Mouse (Mus musculus): ENCODE data around the gene Gnat1. TPM values are rescaled to one million over a fixed set of nuclear protein-coding genes. Genes with fewer than 3 reads are reported as not detected.
A peak's percentile ranks its signal among the peaks of the same experiment; 100 is the strongest.

Gnat1 gene
- polyA plus RNA-seq, 1 experiment from 2014 or later = 1.9 TPM

DNA sequence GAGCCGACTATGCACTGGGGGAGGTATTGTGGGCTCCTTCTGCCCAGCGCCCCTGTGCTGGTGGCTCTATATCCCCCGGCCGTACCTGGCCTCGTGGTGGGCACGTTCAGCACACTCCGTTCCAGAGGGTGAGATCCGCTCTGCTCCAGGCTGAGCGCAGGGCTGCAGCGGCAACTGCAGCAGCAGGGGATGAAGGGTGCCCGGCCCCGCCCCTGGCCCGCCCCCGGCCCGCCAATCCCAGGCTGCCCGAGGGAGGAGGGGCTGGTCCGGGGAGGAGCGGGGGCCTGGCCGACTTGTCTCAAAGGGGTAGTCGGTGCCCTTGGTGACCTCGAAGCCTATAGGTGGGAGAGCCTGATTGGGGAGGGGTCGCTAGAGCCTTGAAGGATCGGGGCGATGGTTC, 12.3 kb downstream of the Gnat1 start:
- Histone ChIP-seq H3K27ac (no peak overlapping the region), H3K4me3 (replicated peaks) (peak overlapping the region; percentile 43), H3K4me2 (replicated peaks) (peak overlapping the region; percentile 97), H3K36me3 (no peaks in the 10 kb centered on the region), H3K9me3 (no peaks in the 10 kb centered on the region), H3K4me1 (replicated peaks) (peaks cover 23% of the 10 kb centered on the region), H3K27me3 (replicated peaks) (peaks cover 12% of the 10 kb centered on the region), H3K9ac (peak overlapping the region; percentile 53)
- ATAC-seq = peak; percentile 90
- under 1% methylated on average over 24 of the region's 24 CpGs for WGBS

DNA sequence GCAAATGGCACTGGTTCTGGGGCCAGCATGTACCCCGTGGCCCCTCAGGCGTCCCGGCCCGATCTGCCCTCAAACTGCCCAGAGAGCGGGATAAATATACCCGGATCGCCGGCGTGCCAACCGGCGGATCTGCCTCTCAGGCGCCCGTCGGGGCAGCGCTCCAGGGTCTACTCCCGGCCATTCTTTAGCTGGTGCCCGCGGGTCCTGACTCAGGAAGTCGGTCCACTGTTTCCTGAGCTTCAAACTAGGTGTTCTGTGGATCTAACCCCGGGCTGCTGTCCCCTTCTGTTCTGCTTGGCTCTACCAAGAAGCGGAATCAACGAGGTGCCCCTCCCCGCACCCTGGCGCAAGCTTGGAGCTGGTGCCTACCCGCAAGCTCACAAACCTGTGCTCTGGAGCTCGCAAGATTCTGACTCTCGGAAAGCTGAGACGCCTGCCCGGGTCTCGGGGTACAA, 12.7 kb downstream of the Gnat1 start:
- Histone ChIP-seq H3K27ac (no peak overlapping the region), H3K9ac (peak overlapping the region; percentile 53), H3K4me3 (replicated peaks) (peak overlapping the region; percentile 43), H3K4me2 (replicated peaks) (peak overlapping the region; percentile 97), H3K27me3 (replicated peaks) (peaks cover 12% of the 10 kb centered on the region), H3K9me3 (no peaks in the 10 kb centered on the region), H3K4me1 (replicated peaks) (peaks cover 23% of the 10 kb centered on the region), H3K36me3 (no peaks in the 10 kb centered on the region)
- peak; percentile 11; the same call in 1 of the 2 replicates for ATAC-seq
- WGBS = under 1% methylated on average over 30 of the region's 30 CpGs

DNA sequence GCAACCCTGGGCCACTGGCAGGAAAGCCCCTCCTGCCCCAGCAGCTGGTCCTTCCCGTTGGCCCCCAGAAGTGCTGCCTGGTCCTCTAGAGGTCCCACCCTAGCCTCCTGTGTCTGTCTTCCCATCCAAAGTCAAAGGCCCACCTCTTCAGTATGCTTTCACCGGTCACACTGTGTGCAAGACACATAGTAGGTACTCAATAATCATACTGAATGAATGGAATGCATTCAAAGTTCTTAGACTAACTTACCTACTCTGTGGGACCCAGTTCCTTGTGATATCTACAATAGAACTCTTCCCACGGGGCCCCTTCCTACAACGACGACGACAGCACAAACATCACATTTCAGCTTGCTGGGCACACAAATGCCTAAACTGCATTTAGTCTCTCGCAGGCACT, 14.2 kb downstream of the Gnat1 start:
- Histone ChIP-seq H3K9ac (no peak overlapping the region), H3K9me3 (no peaks in the 10 kb centered on the region), H3K27me3 (replicated peaks) (peaks cover 12% of the 10 kb centered on the region), H3K27ac (no peak overlapping the region), H3K4me2 (replicated peaks) (peak overlapping the region; percentile 97; the same call in 1 of the 2 replicates), H3K4me1 (replicated peaks) (peaks cover 23% of the 10 kb centered on the region), H3K4me3 (replicated peaks) (no peak overlapping the region), H3K36me3 (no peaks in the 10 kb centered on the region)
- WGBS = 81% methylated on average over 7 of the region's 7 CpGs
- ATAC-seq = no peak

DNA sequence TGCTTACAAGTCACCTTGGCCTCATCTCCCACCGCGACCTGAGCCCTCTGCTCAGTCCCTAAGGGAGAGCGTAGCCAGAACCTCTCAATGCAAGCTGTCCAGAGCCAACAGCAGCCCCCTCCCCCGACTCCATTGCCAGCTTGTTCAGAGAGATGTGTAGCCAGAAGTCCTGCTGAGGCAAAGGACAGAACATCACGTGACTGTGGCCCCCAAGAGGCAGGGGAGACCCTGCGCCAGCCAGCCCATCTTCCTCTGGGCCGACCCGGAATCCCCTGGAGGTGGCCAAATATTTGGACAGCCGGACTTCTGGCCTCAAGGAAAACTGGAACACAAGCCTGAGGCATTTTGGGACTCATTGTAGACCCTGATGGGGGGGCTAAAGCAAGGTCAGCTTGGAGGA, 16.0 kb downstream of the Gnat1 start:
- H3K4me3 ChIP-seq (replicated peaks) = no peak overlapping the region
- peaks cover 21% of the 10 kb centered on the region for H3K4me1 ChIP-seq (replicated peaks)
- H3K27me3 ChIP-seq (replicated peaks) = peaks cover 12% of the 10 kb centered on the region
- H3K36me3 ChIP-seq = no peaks in the 10 kb centered on the region
- no peak overlapping the region for H3K4me2 ChIP-seq (replicated peaks)
- H3K9ac ChIP-seq = no peak overlapping the region
- no peaks in the 10 kb centered on the region for H3K9me3 ChIP-seq
- no peak for ATAC-seq
- 62% methylated on average over 9 of the region's 9 CpGs for WGBS
- no peak overlapping the region for H3K27ac ChIP-seq

DNA sequence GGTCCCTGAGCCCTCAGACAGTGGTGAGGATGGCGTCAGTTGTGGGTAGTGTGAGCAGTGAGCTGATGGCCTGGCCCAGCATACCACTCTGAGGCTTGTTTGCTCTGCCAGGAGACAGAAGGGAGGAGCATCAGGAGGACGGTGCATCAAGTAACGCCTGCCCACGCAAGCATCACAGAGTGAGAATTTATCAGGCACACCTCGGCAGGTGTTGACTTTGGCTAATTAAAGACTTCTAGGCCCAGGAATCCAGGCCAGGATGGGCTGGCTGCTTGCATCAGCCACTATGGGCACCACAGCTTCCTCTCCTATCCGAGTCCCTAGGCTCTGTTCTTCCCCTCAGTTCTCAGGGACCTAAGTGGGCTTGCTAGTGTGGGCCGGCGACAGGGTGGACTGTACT, 17.2 kb downstream of the Gnat1 start:
- 73% methylated on average over 8 of the region's 8 CpGs for WGBS
- no peak for ATAC-seq

DNA sequence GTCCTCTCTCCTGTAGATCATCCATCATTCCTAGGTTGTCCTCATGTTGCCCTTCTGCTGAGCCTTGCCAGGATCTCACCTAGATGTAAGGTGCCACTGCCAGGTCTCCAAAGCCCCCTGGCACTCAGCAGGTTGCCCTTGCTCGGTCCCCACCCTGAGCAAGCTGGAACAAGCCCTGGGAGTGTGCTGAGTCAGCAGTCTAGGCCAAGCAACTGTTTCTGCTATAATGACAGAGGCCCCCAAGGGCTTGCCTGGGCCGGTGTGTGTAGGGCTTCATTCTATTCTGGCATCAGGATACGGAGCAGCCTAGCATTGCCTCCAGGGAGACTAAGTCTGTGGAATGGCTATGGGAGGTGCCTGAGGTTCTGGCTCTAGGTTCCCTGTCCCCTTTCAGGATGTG, 18.7 kb downstream of the Gnat1 start:
- ATAC-seq = no peak
- WGBS = 69% methylated on average over 3 of the region's 3 CpGs

More for the DNA sequence above, 17.2 kb downstream of the Gnat1 start:
- Histone ChIP-seq H3K4me2 (replicated peaks) (no peak overlapping the region), H3K9ac (no peak overlapping the region), H3K4me3 (replicated peaks) (no peak overlapping the region), H3K4me1 (replicated peaks) (peaks cover 11% of the 10 kb centered on the region), H3K27ac (no peak overlapping the region), H3K36me3 (no peaks in the 10 kb centered on the region), H3K27me3 (replicated peaks) (peaks cover 8% of the 10 kb centered on the region), H3K9me3 (no peaks in the 10 kb centered on the region)

DNA sequence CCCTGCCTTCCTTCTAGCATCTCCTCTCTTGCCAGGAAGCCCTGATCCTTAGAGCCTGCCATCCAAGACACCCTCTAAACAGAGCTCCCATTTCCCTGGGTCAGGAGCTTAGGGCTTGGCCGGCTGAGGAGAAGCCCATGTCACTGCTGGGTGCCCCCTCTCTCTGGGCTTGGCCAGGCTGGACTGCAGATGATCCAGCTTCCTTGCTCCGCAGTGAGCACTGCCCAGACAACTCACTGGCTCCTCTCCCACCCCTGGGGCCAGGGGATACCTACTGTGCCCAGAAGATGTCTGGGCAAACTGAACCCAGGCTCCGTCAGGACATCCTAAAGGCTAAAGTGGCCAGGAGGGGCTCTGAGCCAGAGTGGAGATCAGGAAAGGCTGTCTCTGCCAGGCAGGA, 19.6 kb downstream of the Gnat1 start:
- H3K9me3 ChIP-seq = no peaks in the 10 kb centered on the region
- no peak overlapping the region for H3K9ac ChIP-seq

More for the DNA sequence above, 18.7 kb downstream of the Gnat1 start:
- H3K9ac ChIP-seq = no peak overlapping the region
- H3K4me1 ChIP-seq (replicated peaks) = no peaks in the 10 kb centered on the region
- no peaks in the 10 kb centered on the region for H3K36me3 ChIP-seq
- H3K4me2 ChIP-seq (replicated peaks) = no peak overlapping the region
- no peak overlapping the region for H3K27ac ChIP-seq
- H3K9me3 ChIP-seq = no peaks in the 10 kb centered on the region
- H3K27me3 ChIP-seq (replicated peaks) = no peaks in the 10 kb centered on the region; the same call in 1 of the 2 replicates
- H3K4me3 ChIP-seq (replicated peaks) = no peak overlapping the region

DNA sequence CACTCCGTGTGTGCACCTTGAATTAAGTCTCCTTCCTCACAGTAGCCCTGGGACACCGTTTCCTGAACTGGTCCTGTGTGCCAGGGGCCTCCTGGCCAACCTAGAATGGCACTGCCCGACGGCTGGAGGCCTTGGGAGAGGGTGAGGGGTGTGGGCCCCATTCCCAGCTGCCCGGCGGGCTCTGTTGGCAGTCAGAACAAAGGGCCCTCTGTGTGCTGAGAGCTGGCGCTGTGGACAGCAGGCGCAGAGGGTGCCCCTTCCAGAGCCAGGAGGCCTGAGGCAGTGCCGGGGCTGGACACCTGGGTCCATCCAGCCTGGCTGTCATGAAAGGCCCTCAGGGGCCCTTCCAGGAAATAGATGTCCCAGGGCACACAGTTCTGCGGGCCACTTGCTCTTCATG, 20.0 kb downstream of the Gnat1 start:
- Histone ChIP-seq H3K4me2 (replicated peaks) (no peak overlapping the region), H3K36me3 (no peaks in the 10 kb centered on the region), H3K27ac (no peak overlapping the region), H3K4me1 (replicated peaks) (0 out of 2 replicates have a peak, but pooled peaks cover 2% of the 10 kb centered on the region), H3K9ac (no peak overlapping the region), H3K4me3 (replicated peaks) (no peak overlapping the region), H3K9me3 (no peaks in the 10 kb centered on the region), H3K27me3 (replicated peaks) (no peaks in the 10 kb centered on the region)
- 75% methylated on average over 10 of the region's 10 CpGs for WGBS
- peak; percentile 31; the same call in 1 of the 2 replicates for ATAC-seq

More for the DNA sequence above, 19.6 kb downstream of the Gnat1 start:
- ATAC-seq = no peak
- Histone ChIP-seq H3K4me2 (replicated peaks) (no peak overlapping the region), H3K27ac (no peak overlapping the region), H3K27me3 (replicated peaks) (no peaks in the 10 kb centered on the region), H3K4me1 (replicated peaks) (0 out of 2 replicates have a peak, but pooled peaks cover 2% of the 10 kb centered on the region), H3K36me3 (no peaks in the 10 kb centered on the region), H3K4me3 (replicated peaks) (no peak overlapping the region)
- WGBS = 85% methylated on average over 3 of the region's 3 CpGs

DNA sequence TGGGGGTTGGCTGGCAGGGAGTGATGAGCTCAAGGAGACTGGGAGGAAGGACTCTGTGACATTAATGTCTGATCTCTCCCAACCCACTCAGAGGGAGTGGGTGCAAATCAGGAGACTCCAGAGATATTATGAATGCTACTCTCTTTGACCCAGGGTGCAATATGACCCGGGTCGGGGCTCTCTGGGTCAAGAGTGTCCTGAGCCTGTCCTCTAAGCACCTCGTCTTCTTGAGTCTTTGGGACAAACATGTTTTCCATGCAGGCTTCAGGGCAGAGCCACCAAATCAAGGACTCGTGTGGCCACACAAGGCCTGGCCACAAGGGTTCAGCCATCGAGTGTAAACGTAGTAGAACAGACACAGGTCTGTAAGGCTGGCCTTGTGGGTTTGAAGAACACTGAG, 21.4 kb downstream of the Gnat1 start:
- H3K4me2 ChIP-seq (replicated peaks) = no peak overlapping the region
- H3K9me3 ChIP-seq = no peaks in the 10 kb centered on the region
- H3K27me3 ChIP-seq (replicated peaks) = no peaks in the 10 kb centered on the region
- whole genome bisulfite sequencing = 92% methylated on average over 6 of the region's 6 CpGs
- H3K27ac ChIP-seq = no peak overlapping the region
- ATAC-seq = no peak
- H3K4me1 ChIP-seq (replicated peaks) = peaks cover 2% of the 10 kb centered on the region; the same call in 1 of the 2 replicates
- no peaks in the 10 kb centered on the region for H3K36me3 ChIP-seq
- no peak overlapping the region for H3K4me3 ChIP-seq (replicated peaks)
- H3K9ac ChIP-seq = no peak overlapping the region

DNA sequence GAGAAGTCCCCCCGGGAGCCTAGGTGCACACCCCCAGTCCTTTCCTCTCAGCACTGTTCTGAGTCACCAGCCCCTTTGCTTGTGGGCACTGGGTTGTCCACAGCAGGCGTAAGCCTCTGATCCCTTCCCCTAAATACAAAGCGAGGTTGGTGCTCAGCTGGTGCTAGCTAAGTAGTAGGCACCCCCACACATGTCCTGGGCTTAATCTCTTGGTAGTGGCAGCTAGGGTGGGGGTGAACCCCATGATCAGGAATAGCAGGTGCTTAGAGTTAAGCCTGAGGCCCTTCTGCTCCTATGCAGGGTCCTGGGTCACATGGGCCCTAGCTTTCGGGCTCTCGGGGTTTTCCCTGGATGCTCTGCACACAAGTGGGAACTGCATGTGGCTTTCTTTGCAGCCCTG, 22.4 kb downstream of the Gnat1 start:
- no peak overlapping the region for H3K27ac ChIP-seq
- ATAC-seq = no peak
- no peaks in the 10 kb centered on the region for H3K36me3 ChIP-seq
- H3K9ac ChIP-seq = no peak overlapping the region
- H3K4me3 ChIP-seq (replicated peaks) = no peak overlapping the region
- no peak overlapping the region for H3K4me2 ChIP-seq (replicated peaks)
- H3K9me3 ChIP-seq = no peaks in the 10 kb centered on the region
- peaks cover 2% of the 10 kb centered on the region; the same call in 1 of the 2 replicates for H3K4me1 ChIP-seq (replicated peaks)
- no peaks in the 10 kb centered on the region for H3K27me3 ChIP-seq (replicated peaks)
- WGBS = 86% methylated on average over 5 of the region's 5 CpGs

DNA sequence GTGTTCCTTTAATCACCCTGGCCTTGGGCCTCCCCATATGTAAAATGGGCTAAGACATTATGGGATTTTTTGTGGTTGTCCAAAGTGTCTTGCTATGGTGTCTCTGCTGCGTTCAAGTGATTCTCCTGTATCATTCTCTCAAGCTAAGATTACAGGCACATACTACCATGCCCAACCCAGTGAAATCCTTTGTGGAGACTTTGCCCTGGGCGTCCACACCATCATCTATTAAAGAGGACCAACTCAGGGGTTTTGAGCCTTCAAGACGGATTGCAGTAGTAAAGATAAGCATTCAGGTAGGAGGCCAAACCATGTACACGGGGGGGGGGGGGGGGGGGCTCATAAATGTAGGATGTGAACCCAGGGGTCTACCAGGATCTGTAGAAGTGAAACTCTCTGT, 24.9 kb downstream of the Gnat1 start:
- H3K36me3 ChIP-seq = no peaks in the 10 kb centered on the region
- no peak overlapping the region for H3K27ac ChIP-seq
- peaks cover 4% of the 10 kb centered on the region for H3K4me1 ChIP-seq (replicated peaks)
- no peak overlapping the region for H3K4me3 ChIP-seq (replicated peaks)
- peak; percentile 55 for ATAC-seq
- no peak overlapping the region for H3K4me2 ChIP-seq (replicated peaks)
- H3K9ac ChIP-seq = no peak overlapping the region
- no peaks in the 10 kb centered on the region for H3K27me3 ChIP-seq (replicated peaks)
- 60% methylated on average over 4 of the region's 4 CpGs for WGBS
- H3K9me3 ChIP-seq = no peaks in the 10 kb centered on the region

DNA sequence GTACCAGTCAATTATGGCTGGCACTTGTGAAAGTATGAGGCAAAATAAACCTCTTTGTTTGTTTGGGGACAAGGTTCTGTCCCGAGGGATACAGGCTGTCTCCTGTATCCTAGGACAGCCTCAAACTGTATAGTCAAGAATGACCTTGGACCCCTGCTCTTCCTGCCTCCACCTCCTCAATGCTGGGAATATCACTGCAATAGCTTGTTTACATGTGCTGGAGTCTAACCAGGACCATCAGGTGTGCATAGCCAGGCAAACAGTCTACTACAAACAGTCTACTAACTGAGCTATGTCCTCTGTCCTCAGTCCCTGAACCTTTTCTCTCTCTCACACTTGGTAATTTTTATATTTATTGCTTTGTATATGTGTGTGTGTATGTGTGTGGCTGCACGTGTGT, 26.0 kb downstream of the Gnat1 start:
- no peak overlapping the region for H3K9ac ChIP-seq
- no peak for ATAC-seq
- H3K4me2 ChIP-seq (replicated peaks) = no peak overlapping the region
- no peak overlapping the region for H3K4me3 ChIP-seq (replicated peaks)
- H3K36me3 ChIP-seq = no peaks in the 10 kb centered on the region
- H3K9me3 ChIP-seq = no peaks in the 10 kb centered on the region
- peaks cover 4% of the 10 kb centered on the region for H3K4me1 ChIP-seq (replicated peaks)
- 62% methylated on average over 2 of the region's 2 CpGs for WGBS
- no peaks in the 10 kb centered on the region for H3K27me3 ChIP-seq (replicated peaks)
- no peak overlapping the region for H3K27ac ChIP-seq

DNA sequence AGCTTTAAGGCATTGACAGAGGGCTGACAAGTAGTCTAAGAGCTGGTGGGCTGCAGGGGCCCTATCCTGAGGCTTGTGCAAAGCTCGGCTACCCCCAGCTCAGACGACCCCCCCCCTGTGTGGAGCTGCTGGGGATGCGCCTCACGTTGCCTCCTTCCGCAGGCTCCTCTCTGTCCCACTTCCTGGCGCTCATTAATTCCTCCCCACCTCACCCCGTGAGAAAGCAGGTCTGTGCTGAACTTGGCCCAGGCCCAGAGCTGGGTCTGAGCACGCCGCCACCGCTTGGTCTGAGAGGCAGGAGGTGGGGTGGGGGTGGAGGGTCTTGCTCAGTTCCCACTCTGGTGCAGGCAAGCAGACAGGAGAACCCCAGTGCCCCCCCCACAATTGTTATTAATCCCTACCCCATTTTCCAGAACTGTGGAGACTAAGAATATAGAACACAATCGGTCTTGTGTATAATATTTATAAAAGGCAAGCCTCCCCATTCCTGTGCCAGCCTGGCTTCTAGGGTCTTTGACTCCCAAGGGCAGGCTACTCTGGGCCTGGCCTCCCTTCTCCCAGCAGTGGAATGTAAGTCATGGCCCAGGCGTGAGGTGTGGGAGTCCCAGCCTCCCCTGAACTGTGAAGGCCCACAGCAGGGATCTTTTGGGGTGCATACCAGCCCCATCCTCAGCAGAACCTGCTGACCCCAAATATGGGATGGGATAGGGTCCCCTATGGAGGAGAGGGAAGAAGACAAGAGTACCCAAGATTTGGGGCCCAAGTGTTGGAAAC, 28.6 kb downstream of the Gnat1 start:
- no peaks in the 10 kb centered on the region for H3K27me3 ChIP-seq (replicated peaks)
- no peaks in the 10 kb centered on the region for H3K36me3 ChIP-seq
- H3K4me3 ChIP-seq (replicated peaks) = no peak overlapping the region
- H3K27ac ChIP-seq = no peak overlapping the region
- no peak overlapping the region for H3K9ac ChIP-seq
- H3K9me3 ChIP-seq = no peaks in the 10 kb centered on the region
- 28% methylated on average over 12 of the region's 12 CpGs for WGBS
- H3K4me2 ChIP-seq (replicated peaks) = no peak overlapping the region
- peaks cover 4% of the 10 kb centered on the region for H3K4me1 ChIP-seq (replicated peaks)
- ATAC-seq = no peak
